Comparison of ENCODE assay signal across 13 mouse cellular contexts in the genomic region with DNA sequence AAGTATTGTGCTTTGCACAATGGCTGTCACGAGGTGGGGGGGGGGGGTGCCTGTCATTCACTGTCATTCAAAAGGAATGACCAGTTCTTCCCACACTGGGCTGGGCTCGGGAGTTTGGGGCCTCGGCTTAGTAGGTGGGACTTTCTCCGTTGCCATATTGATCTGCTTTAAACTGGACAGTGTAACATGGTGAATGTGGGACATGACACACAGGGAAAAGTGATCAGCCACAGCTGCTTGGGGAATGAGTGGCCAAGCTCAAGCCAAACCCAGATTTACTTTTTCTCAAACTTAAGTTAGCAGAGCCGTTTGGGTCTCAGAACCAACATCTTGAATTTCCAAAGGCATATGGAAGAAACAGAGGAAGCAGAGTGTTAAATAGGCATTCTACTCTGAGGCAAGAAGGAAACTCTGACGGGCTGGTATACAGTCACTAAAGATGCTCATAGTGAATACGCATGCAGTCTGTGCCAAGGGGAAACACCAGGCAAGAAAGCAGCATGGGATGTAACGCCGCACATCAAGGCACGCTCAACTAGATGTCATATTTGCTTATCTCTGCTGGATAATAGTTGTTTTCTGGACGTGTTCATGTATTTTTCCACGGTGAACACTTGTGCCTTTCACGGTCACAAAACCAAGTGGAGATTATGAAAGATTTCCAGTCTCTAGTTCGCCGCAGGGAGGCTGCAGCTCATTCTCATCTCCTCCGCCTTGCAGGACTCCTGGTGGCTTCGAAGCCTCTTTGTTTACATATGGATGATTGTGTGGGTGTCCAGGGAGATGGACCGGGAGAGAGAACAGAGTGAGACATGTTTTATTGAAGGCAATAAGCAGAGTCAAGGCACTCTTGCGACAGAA.
A peak's percentile ranks its signal among the peaks of the same experiment; 100 is the strongest.
DNase-seq lines count a peak whose midpoint lies in the region; ATAC-seq lines count a peak whose summit lies in the region.
"Had no signal": no experiment of that assay in that cellular context is flagged by ENCODE, and none has a peak within 500 bp of the region (broad histone marks: within the 10 kb centered on the region; RNA-seq: fewer than 3 reads in every experiment).

No protein-coding gene starts in this region.

- peak; percentile 92 for DNase-seq in heart, adult 11 months
- peak; percentile 51 for DNase-seq in brain, adult 2 months (ENCODE audit: low read depth, low spot score)
- peak; percentile 46 for DNase-seq in midbrain, embryonic 14.5 days
- no peak for DNase-seq in layer of hippocampus, adult 8-10 months (ENCODE audit: low spot score in 2 of 2)
- no peak for DNase-seq in retina, embryonic 14.5 days (ENCODE audit: low spot score)
- no peak for DNase-seq in right cerebral cortex, postnatal 36 days (ENCODE audit: low spot score in 2 of 2)
- DNase-seq: B cell, adult 2 months; cerebellum, adult 11 months; kidney, adult 2 months; layer of hippocampus, postnatal 36 days had no signal

- no peak overlapping the region for H3K4me3 ChIP-seq in heart, embryonic 11.5 days (ENCODE audit: low read depth, low read length)
- H3K4me3 ChIP-seq in hindbrain, embryonic 15.5 days: no peak overlapping the region
- H3K4me3 ChIP-seq in midbrain, embryonic 14.5 days (replicated peaks; ENCODE audit: low read depth, low read length): no peak overlapping the region
- H3K4me3 ChIP-seq: embryonic facial prominence, embryonic 13.5 days had no signal

- ATAC-seq in heart, embryonic 11.5 days (replicated peaks; ENCODE audit: insufficient number of reproducible peaks, low FRiP score, low TSS enrichment): no peak
- no peak for ATAC-seq in hindbrain, embryonic 15.5 days (ENCODE audit: low FRiP score, low read depth)
- ATAC-seq in midbrain, embryonic 14.5 days (ENCODE audit: low FRiP score, low TSS enrichment): no peak

- H3K36me3 ChIP-seq in heart, embryonic 11.5 days (ENCODE audit: control insufficient read depth, insufficient read depth, low read length): no peaks in the 10 kb centered on the region
- H3K36me3 ChIP-seq in hindbrain, embryonic 15.5 days: no peaks in the 10 kb centered on the region
- H3K36me3 ChIP-seq in midbrain, embryonic 14.5 days (ENCODE audit: control insufficient read depth, insufficient read depth, low read length): no peaks in the 10 kb centered on the region
- H3K36me3 ChIP-seq: embryonic facial prominence, embryonic 13.5 days had no signal

- no peaks in the 10 kb centered on the region for H3K27me3 ChIP-seq in heart, embryonic 11.5 days (ENCODE audit: control insufficient read depth, insufficient read depth, low read length)
- H3K27me3 ChIP-seq in hindbrain, embryonic 15.5 days: no peaks in the 10 kb centered on the region
- H3K27me3 ChIP-seq in midbrain, embryonic 14.5 days (ENCODE audit: control insufficient read depth, insufficient read depth, low read length): no peaks in the 10 kb centered on the region
- H3K27me3 ChIP-seq: embryonic facial prominence, embryonic 13.5 days had no signal

- peaks cover 11% of the 10 kb centered on the region for H3K4me1 ChIP-seq in heart, embryonic 11.5 days (ENCODE audit: control insufficient read depth, insufficient read depth, low read length)
- H3K4me1 ChIP-seq in hindbrain, embryonic 15.5 days (replicated peaks): peaks cover 11% of the 10 kb centered on the region; the same call in 1 of the 2 replicates
- peaks cover 4% of the 10 kb centered on the region for H3K4me1 ChIP-seq in midbrain, embryonic 14.5 days (ENCODE audit: control insufficient read depth, insufficient read depth, low read length)

- WGBS in heart, embryonic 11.5 days (ENCODE audit: insufficient replicate concordance): 72% methylated on average over 19 of the region's 19 CpGs
- 43% methylated on average over 19 of the region's 19 CpGs for WGBS in hindbrain, embryonic 15.5 days
- WGBS in midbrain, embryonic 14.5 days: 43% methylated on average over 19 of the region's 19 CpGs

- H3K4me2 ChIP-seq in heart, embryonic 11.5 days: no peak overlapping the region
- H3K4me2 ChIP-seq in hindbrain, embryonic 15.5 days: 0 out of 2 replicates have a peak overlapping the region, but pooled peaks have one; percentile 4
- no peak overlapping the region for H3K4me2 ChIP-seq in midbrain, embryonic 14.5 days (ENCODE audit: low read length)

- no peaks in the 10 kb centered on the region for H3K9me3 ChIP-seq in heart, embryonic 11.5 days (replicated peaks; ENCODE audit: control insufficient read depth, low read length)
- H3K9me3 ChIP-seq in hindbrain, embryonic 15.5 days: no peaks in the 10 kb centered on the region
- no peaks in the 10 kb centered on the region for H3K9me3 ChIP-seq in midbrain, embryonic 14.5 days (ENCODE audit: control insufficient read depth, low read length)
- H3K9me3 ChIP-seq: embryonic facial prominence, embryonic 13.5 days had no signal

- H3K9ac ChIP-seq in heart, embryonic 11.5 days (ENCODE audit: low read depth, low read length): no peak overlapping the region
- H3K9ac ChIP-seq in hindbrain, embryonic 15.5 days: no peak overlapping the region
- no peak overlapping the region for H3K9ac ChIP-seq in midbrain, embryonic 14.5 days (replicated peaks; ENCODE audit: low read length)
- H3K9ac ChIP-seq: embryonic facial prominence, embryonic 13.5 days had no signal

- H3K27ac ChIP-seq in heart, embryonic 11.5 days (ENCODE audit: low read depth, low read length): no peak overlapping the region
- H3K27ac ChIP-seq in hindbrain, embryonic 15.5 days (replicated peaks): no peak overlapping the region
- no peak overlapping the region for H3K27ac ChIP-seq in midbrain, embryonic 14.5 days (replicated peaks; ENCODE audit: low read depth, low read length)
- H3K27ac ChIP-seq: embryonic facial prominence, embryonic 13.5 days had no signal

Comparison
In these comparisons a context has a peak if more than half of its experiments do, and no peak if none do; other contexts are left out.
1. DNase-seq: peak in heart, adult 11 months (single experiment), brain, adult 2 months (single experiment) and midbrain, embryonic 14.5 days (single experiment); none in layer of hippocampus, adult 8-10 months (0 of 2), retina, embryonic 14.5 days (single experiment) and right cerebral cortex, postnatal 36 days (0 of 2).